Mouse (Mus musculus) MEL (cell line): ENCODE results near the gene Prox2. TPM values are rescaled to one million over a fixed set of nuclear protein-coding genes. Genes with fewer than 3 reads are reported as not detected.

ENCODE experiments used
- DNase-seq: peaks from one replicate; pipeline ENCODE4 v3.0.0; 2011; ENCODE audit warnings: low read depth, low spot score
- H3K27ac ChIP-seq: 2 replicates; pipeline ENCODE4 v1.5.1; 2012; ENCODE audit warnings: low read depth, mild to moderate bottlenecking, control low read depth, low read length, moderate library complexity; ENCODE audit not compliant: control insufficient read depth
- H3K27me3 ChIP-seq, 2 experiments: fragments of 150-350 bp in 1 of 2; sonication (generic) in 1 of 2; 2 replicates each; pipeline ENCODE4 v1.6.1; 2012; ENCODE audit warnings: low read length in 2 of 2, mild to moderate bottlenecking in 2 of 2, improper control_type of control experiment in 1 of 2, moderate library complexity in 1 of 2; ENCODE audit not compliant: insufficient read depth in 2 of 2, control insufficient read depth in 1 of 2
- H3K36me3 ChIP-seq, 2 experiments: 2 replicates each; pipeline ENCODE4 v1.6.1; 2012 to 2014; ENCODE audit warnings: low read length in 2 of 2, improper control_type of control experiment in 1 of 2, inconsistent platforms in 1 of 2, mild to moderate bottlenecking in 1 of 2; ENCODE audit not compliant: insufficient read depth in 2 of 2, control insufficient read depth in 1 of 2
- H3K4me1 ChIP-seq, 2 experiments: fragments of 150-350 bp in 1 of 2; sonication (generic) in 1 of 2; 2 replicates each; pipeline ENCODE4 v1.6.1; 2012; ENCODE audit warnings: low read length in 2 of 2, improper control_type of control experiment in 1 of 2, mild to moderate bottlenecking in 1 of 2; ENCODE audit not compliant: insufficient read depth in 2 of 2, control insufficient read depth in 1 of 2
- H3K4me3 ChIP-seq, 2 experiments: fragments of 150-350 bp in 1 of 2; sonication (generic) in 1 of 2; 2 replicates each; pipeline ENCODE4 v1.5.1; 2012; ENCODE audit warnings: low read depth in 2 of 2, low read length in 2 of 2, mild to moderate bottlenecking in 2 of 2, moderate library complexity in 2 of 2, control low read depth in 1 of 2, improper control_type of control experiment in 1 of 2; ENCODE audit not compliant: control insufficient read depth in 1 of 2, insufficient read depth in 1 of 2
- H3K79me2 ChIP-seq: 2 replicates; pipeline ENCODE4 v1.6.1; 2012; ENCODE audit warnings: mild to moderate bottlenecking, low read length, moderate library complexity; ENCODE audit not compliant: control insufficient read depth, poor library complexity, insufficient read depth
- H3K9ac ChIP-seq: 2 replicates; pipeline ENCODE4 v1.6.1; 2012; ENCODE audit warnings: low read depth, mild to moderate bottlenecking, control low read depth, low read length, moderate library complexity; ENCODE audit not compliant: control insufficient read depth, poor library complexity, severe bottlenecking
- H3K9me3 ChIP-seq: fragments of 150-350 bp; sonication (generic); replicated peaks from 2 replicates; pipeline ENCODE4 v1.6.1; 2012; ENCODE audit warnings: mild to moderate bottlenecking, low read length, improper control_type of control experiment, moderate library complexity; ENCODE audit not compliant: insufficient read depth
- BHLHE40 ChIP-seq: IDR thresholded peaks from 2 replicates; pipeline ENCODE4 v1.6.1; 2012; ENCODE audit warnings: low read depth, mild to moderate bottlenecking, inconsistent platforms, low read length, improper control_type of control experiment, borderline replicate concordance
- CHD1 ChIP-seq: IDR thresholded peaks from 2 replicates; pipeline ENCODE4 v1.6.1; 2012; ENCODE audit warnings: low read depth, mild to moderate bottlenecking, inconsistent platforms, low read length, improper control_type of control experiment
- CHD2 ChIP-seq: IDR thresholded peaks from 2 replicates; pipeline ENCODE4 v1.6.1; 2011; ENCODE audit warnings: low read length, improper control_type of control experiment
- ELF1 ChIP-seq: IDR thresholded peaks from 2 replicates; pipeline ENCODE4 v1.6.1; 2014; ENCODE audit warnings: low read depth, mild to moderate bottlenecking, inconsistent platforms, low read length, improper control_type of control experiment, moderate library complexity
- EP300 ChIP-seq, 2 experiments: IDR thresholded peaks; 2 replicates each; pipeline ENCODE4 v1.6.1; 2011; ENCODE audit warnings: improper control_type of control experiment in 2 of 2, low read length in 2 of 2, low read depth in 1 of 2, mild to moderate bottlenecking in 1 of 2
- ETS1 ChIP-seq: IDR thresholded peaks from 2 replicates; pipeline ENCODE4 v1.6.1; 2012; ENCODE audit warnings: low read depth, mild to moderate bottlenecking, inconsistent platforms, low read length, improper control_type of control experiment, moderate library complexity
- GABPA ChIP-seq: IDR thresholded peaks from 2 replicates; pipeline ENCODE4 v1.6.1; 2012; ENCODE audit warnings: low read depth, mild to moderate bottlenecking, inconsistent platforms, low read length, improper control_type of control experiment, moderate library complexity
- GATA1 ChIP-seq: IDR thresholded peaks from 2 replicates; pipeline ENCODE4 v1.6.1; 2011; ENCODE audit warnings: low read depth, low read length, improper control_type of control experiment
- HCFC1 ChIP-seq: IDR thresholded peaks from 2 replicates; pipeline ENCODE4 v1.6.1; 2012; ENCODE audit warnings: low read depth, mild to moderate bottlenecking, inconsistent platforms, low read length, improper control_type of control experiment, moderate library complexity
- JUND ChIP-seq: IDR thresholded peaks from 2 replicates; pipeline ENCODE4 v1.6.1; 2011; ENCODE audit warnings: low read depth, mild to moderate bottlenecking, improper control_type of control experiment, low read length
- MAX ChIP-seq: IDR thresholded peaks from 2 replicates; pipeline ENCODE4 v1.6.1; 2011; ENCODE audit warnings: low read length, improper control_type of control experiment
- MAZ ChIP-seq: IDR thresholded peaks from 2 replicates; pipeline ENCODE4 v1.6.1; 2012; ENCODE audit warnings: low read depth, mild to moderate bottlenecking, inconsistent platforms, low read length, improper control_type of control experiment
- MEF2A ChIP-seq: IDR thresholded peaks from 2 replicates; pipeline ENCODE4 v1.6.1; 2014; ENCODE audit warnings: low read depth, mild to moderate bottlenecking, inconsistent platforms, low read length, improper control_type of control experiment; ENCODE audit not compliant: poor library complexity, insufficient replicate concordance, severe bottlenecking; ENCODE audit errors: extremely low read depth
- NELFE ChIP-seq: IDR thresholded peaks from 2 replicates; pipeline ENCODE4 v1.6.1; 2011; ENCODE audit warnings: low read depth, low read length, improper control_type of control experiment
- NRF1 ChIP-seq: IDR thresholded peaks from 2 replicates; pipeline ENCODE4 v1.6.1; 2014; ENCODE audit warnings: low read depth, mild to moderate bottlenecking, inconsistent platforms, low read length, improper control_type of control experiment, moderate library complexity; ENCODE audit not compliant: poor library complexity, insufficient read depth, severe bottlenecking
- POLR2A ChIP-seq, 2 experiments: IDR thresholded peaks; 2 replicates each; pipeline ENCODE4 v1.6.1; 2011 to 2012; ENCODE audit warnings: low read length in 2 of 2, mild to moderate bottlenecking in 2 of 2, control low read depth in 1 of 2, improper control_type of control experiment in 1 of 2, low read depth in 1 of 2, moderate library complexity in 1 of 2; ENCODE audit not compliant: control insufficient read depth in 1 of 2, insufficient read depth in 1 of 2, poor library complexity in 1 of 2
- POLR2AphosphoS5 ChIP-seq: IDR thresholded peaks from 2 replicates; pipeline ENCODE4 v1.6.1; 2012; ENCODE audit warnings: low read depth, borderline replicate concordance, mild to moderate bottlenecking, inconsistent platforms, low read length, moderate library complexity, mixed read lengths
- RAD21 ChIP-seq: IDR thresholded peaks from 2 replicates; pipeline ENCODE4 v1.6.1; 2011; ENCODE audit warnings: mild to moderate bottlenecking, low read depth, low read length, improper control_type of control experiment
- RCOR1 ChIP-seq: IDR thresholded peaks from 2 replicates; pipeline ENCODE4 v1.6.1; 2012; ENCODE audit warnings: low read depth, mild to moderate bottlenecking, inconsistent platforms, low read length, improper control_type of control experiment
- SMC3 ChIP-seq: IDR thresholded peaks from 2 replicates; pipeline ENCODE4 v1.6.1; 2011; ENCODE audit warnings: low read depth, low read length, improper control_type of control experiment
- TBP ChIP-seq: IDR thresholded peaks from 2 replicates; pipeline ENCODE4 v1.8.0; 2011; ENCODE audit warnings: low read depth, low read length, improper control_type of control experiment
- TCF12 ChIP-seq: IDR thresholded peaks from 2 replicates; pipeline ENCODE4 v1.6.1; 2014; ENCODE audit warnings: low read depth, mild to moderate bottlenecking, inconsistent platforms, low read length, improper control_type of control experiment, moderate library complexity
- UBTF ChIP-seq: IDR thresholded peaks from 2 replicates; pipeline ENCODE4 v1.6.1; 2012; ENCODE audit warnings: low read depth, mild to moderate bottlenecking, inconsistent platforms, low read length, improper control_type of control experiment, moderate library complexity, borderline replicate concordance; ENCODE audit not compliant: insufficient read depth
- USF2 ChIP-seq, 2 experiments: IDR thresholded peaks; 2 replicates each; pipeline ENCODE4 v1.6.1; 2011 to 2012; ENCODE audit warnings: improper control_type of control experiment in 2 of 2, low read length in 2 of 2, borderline replicate concordance in 1 of 2, inconsistent platforms in 1 of 2, low read depth in 1 of 2, mild to moderate bottlenecking in 1 of 2; ENCODE audit not compliant: insufficient read depth in 1 of 2
- ZKSCAN1 ChIP-seq: IDR thresholded peaks from 2 replicates; pipeline ENCODE4 v1.6.1; 2012; ENCODE audit warnings: low read depth, mild to moderate bottlenecking, inconsistent platforms, low read length, improper control_type of control experiment, moderate library complexity
- ZMIZ1 ChIP-seq: IDR thresholded peaks from 2 replicates; pipeline ENCODE4 v1.6.1; 2012; ENCODE audit warnings: low read depth, mild to moderate bottlenecking, inconsistent platforms, low read length, improper control_type of control experiment, moderate library complexity
- ZNF384 ChIP-seq: IDR thresholded peaks from 2 replicates; pipeline ENCODE4 v1.6.1; 2012; ENCODE audit warnings: low read depth, mild to moderate bottlenecking, inconsistent platforms, low read length, improper control_type of control experiment
- polyA plus RNA-seq, 2 experiments: library from polyadenylated mRNA; stranded (reverse) in 1 of 2; unstranded in 1 of 2; fragments of >175 nt in 1 of 2; fragments of >200 nt in 1 of 2; gene quantifications; 2 replicates each; pipeline versions ENCODE4 v1.2.1 to v1.2.4; 2012; ENCODE audit warnings: low replicate concordance in 2 of 2, low read depth in 1 of 2; ENCODE audit not compliant: insufficient read length in 2 of 2, insufficient read depth in 1 of 2, missing spikeins in 1 of 2
- total RNA-seq: library from RNA; depleted of rRNA; stranded (reverse); fragments of 300-350 nt; gene quantifications from 2 replicates; pipeline ENCODE4 v1.2.3, GENCODE M21; 2012

Gene Prox2
- total and polyA plus RNA-seq, 3 experiments = 3.1 to 3.6 TPM; not detected in 1

GRCm38 (mm10) chr12:85071043-85071442, 39.5 kb downstream of the Prox2 start:
- H3K4me1 ChIP-seq = peaks cover 0 to 5% of the 10 kb centered on the region in 2 experiments; a peak in 1 of 4 replicates
- peak; percentile 70 for DNase-seq
- no peak overlapping the region for H3K9ac ChIP-seq
- H3K36me3 ChIP-seq = peaks cover 5 to 19% of the 10 kb centered on the region in 2 experiments
- H3K4me3 ChIP-seq = no peak overlapping the region
- no peaks in the 10 kb centered on the region for H3K79me2 ChIP-seq
- no peaks in the 10 kb centered on the region for H3K27me3 ChIP-seq
- H3K27ac ChIP-seq = peak overlapping the region; percentile 16; the same call in 1 of the 2 replicates
- TF ChIP-seq SMC3 (no peak), ZKSCAN1 (no peak), ELF1 (no peak), ZMIZ1 (no peak), TBP (no peak), TCF12 (peak; percentile 56), POLR2A (IDR thresholded peaks at IDR 0.05; ENCODE audit: control insufficient read depth in 1 of 2, insufficient read depth in 1 of 2, low read depth in 1 of 2, low read length in 2 of 2, poor library complexity in 1 of 2) (no peak), JUND (no peak), GATA1 (peak; percentile 83), UBTF (no peak), USF2 (IDR thresholded peaks at IDR 0.05; ENCODE audit: borderline replicate concordance in 1 of 2, insufficient read depth in 1 of 2, low read depth in 1 of 2, low read length in 2 of 2) (no peak), GABPA (no peak), ETS1 (peak; percentile 95), MEF2A (no peak), RCOR1 (peak; percentile 67), NRF1 (no peak), CHD2 (no peak), CHD1 (no peak), BHLHE40 (no peak), ZNF384 (no peak), HCFC1 (no peak), MAX (no peak), MAZ (no peak), EP300 (IDR thresholded peaks at IDR 0.05; ENCODE audit: low read depth in 1 of 2, low read length in 2 of 2) (peak; percentile 56 to 70; a peak in 3 of 4 replicates), RAD21 (no peak), NELFE (no peak), POLR2AphosphoS5 (no peak)
- H3K9me3 ChIP-seq = no peaks in the 10 kb centered on the region
